Mouse (Mus musculus) myocyte (in vitro differentiated cells): ENCODE results near the gene Hc.

Source experiments
- CEBPB ChIP-seq: IDR thresholded peaks from 2 replicates; pipeline ENCODE4 v1.6.1; 2011; ENCODE audit warnings: mild to moderate bottlenecking, moderate library complexity; ENCODE audit not compliant: poor library complexity, insufficient read depth, severe bottlenecking
- E2F4 ChIP-seq: IDR thresholded peaks from one replicate; pipeline ENCODE4 v1.6.1; 2011; ENCODE audit warnings: mild to moderate bottlenecking, control low read depth, moderate library complexity; ENCODE audit not compliant: insufficient read depth
- MAX ChIP-seq: IDR thresholded peaks from one replicate; pipeline ENCODE4 v1.6.1; 2011; ENCODE audit warnings: low read depth, mild to moderate bottlenecking, control low read depth
- MYOD1 ChIP-seq, 3 experiments: IDR thresholded peaks; one replicate each; pipeline ENCODE4 v1.6.1; 2011; ENCODE audit warnings: control low read depth in 2 of 3, low read depth in 2 of 3, mild to moderate bottlenecking in 2 of 3, moderate library complexity in 1 of 3; ENCODE audit not compliant: insufficient read length in 2 of 3, control insufficient read depth in 1 of 3
- MYOG ChIP-seq, 3 experiments: IDR thresholded peaks; one replicate each; pipeline ENCODE4 v1.6.1; 2011; ENCODE audit warnings: control low read depth in 2 of 3, low read depth in 2 of 3, mild to moderate bottlenecking in 2 of 3; ENCODE audit not compliant: insufficient read length in 2 of 3, control insufficient read depth in 1 of 3, insufficient read depth in 1 of 3
- POLR2A ChIP-seq: IDR thresholded peaks from one replicate; pipeline ENCODE4 v1.6.1; 2011; ENCODE audit warnings: low read depth, mild to moderate bottlenecking, control low read depth, moderate library complexity; ENCODE audit not compliant: insufficient read length
- POLR2AphosphoS2 ChIP-seq: IDR thresholded peaks from one replicate; pipeline ENCODE4 v1.6.1; 2011; ENCODE audit warnings: low read depth, control low read depth; ENCODE audit not compliant: insufficient read length
- REST ChIP-seq: IDR thresholded peaks from one replicate; pipeline ENCODE4 v1.6.1; 2011; ENCODE audit warnings: mild to moderate bottlenecking, control low read depth, moderate library complexity; ENCODE audit not compliant: insufficient read depth, insufficient read length
- SRF ChIP-seq: IDR thresholded peaks from one replicate; pipeline ENCODE4 v1.6.1; 2011; ENCODE audit warnings: low read depth; ENCODE audit not compliant: control insufficient read depth, insufficient read length
- TCF12 ChIP-seq: IDR thresholded peaks from one replicate; pipeline ENCODE4 v1.6.1; 2011; ENCODE audit warnings: mild to moderate bottlenecking, control low read depth; ENCODE audit not compliant: poor library complexity, insufficient read depth, severe bottlenecking
- TCF3 ChIP-seq: IDR thresholded peaks from one replicate; pipeline ENCODE4 v1.6.1; 2011; ENCODE audit warnings: low read depth, control low read depth; ENCODE audit not compliant: insufficient read length
- USF1 ChIP-seq: IDR thresholded peaks from one replicate; pipeline ENCODE4 v1.6.1; 2011; ENCODE audit warnings: low read depth, mild to moderate bottlenecking, control low read depth, moderate library complexity

DNA sequence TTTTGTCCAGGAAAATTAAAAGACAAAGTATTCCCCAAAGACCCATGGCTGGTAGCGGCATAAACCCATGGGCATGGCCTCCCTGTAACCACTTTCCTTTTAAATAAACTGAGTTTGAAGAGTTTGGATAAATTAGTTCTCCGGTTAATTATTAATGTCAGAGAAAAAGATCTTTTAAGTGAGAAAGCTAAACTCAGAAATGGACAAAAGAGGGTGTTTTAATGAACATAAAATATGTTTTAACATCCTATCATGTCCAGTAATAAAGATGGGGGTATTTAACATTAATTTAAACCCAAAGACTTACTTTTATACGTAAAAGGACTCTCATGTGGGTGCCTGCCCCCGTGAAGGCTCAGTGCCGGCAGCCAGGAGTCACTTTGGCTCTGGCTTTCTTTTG is at the start of gene Hc:
- TF ChIP-seq CEBPB (no peak), POLR2A (no peak), USF1 (no peak), MYOG (IDR thresholded peaks at IDR 0.05; ENCODE audit: control insufficient read depth in 1 of 3, insufficient read depth in 1 of 3, insufficient read length in 2 of 3, low read depth in 2 of 3) (no peak), E2F4 (no peak), MAX (no peak), MYOD1 (IDR thresholded peaks at IDR 0.05; ENCODE audit: control insufficient read depth in 1 of 3, insufficient read length in 2 of 3, low read depth in 2 of 3) (no peak), TCF3 (no peak), POLR2AphosphoS2 (no peak), REST (no peak), TCF12 (no peak), SRF (no peak)
